In the genomic region with DNA sequence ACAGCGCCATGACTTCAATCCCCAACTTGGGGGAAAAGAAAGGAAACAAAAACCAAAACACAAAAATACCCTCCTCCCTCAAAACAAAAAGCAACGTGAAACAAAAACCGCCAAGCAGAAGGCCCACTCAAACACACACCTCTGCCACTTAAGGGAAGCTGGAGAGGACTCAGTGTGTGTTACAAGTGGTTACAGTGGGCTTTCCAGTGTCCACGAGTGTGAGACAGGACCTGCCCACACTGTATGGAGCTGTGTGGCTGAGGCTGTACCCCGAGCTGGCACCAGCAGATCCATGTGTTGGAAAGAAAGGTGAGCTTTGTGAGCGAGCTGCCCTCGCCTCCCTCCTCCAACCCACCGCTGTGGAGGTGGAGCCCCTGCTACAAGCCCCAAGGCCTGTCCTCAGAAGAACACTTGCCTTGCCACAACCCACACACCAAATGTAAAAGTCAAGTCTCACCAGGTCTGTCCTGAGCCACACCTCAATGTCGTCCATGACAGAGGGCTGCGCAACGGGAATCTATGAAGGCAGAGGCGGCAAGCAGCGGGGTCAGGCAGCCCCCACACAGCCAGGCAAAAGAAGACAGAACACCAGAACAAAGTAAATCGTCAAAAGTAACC, we compare ENCODE assay signal across 8 mouse cellular contexts. TPM values are rescaled to one million over a fixed set of nuclear protein-coding genes. Genes with fewer than 3 reads are reported as not detected.
DNase-seq lines count a peak whose midpoint lies in the region; ATAC-seq lines count a peak whose summit lies in the region.
"Had no signal": no experiment of that assay in that cellular context is flagged by ENCODE, and none has a peak within 500 bp of the region (broad histone marks: within the 10 kb centered on the region; RNA-seq: fewer than 3 reads in every experiment).

No protein-coding gene starts in this region.

- no peak for DNase-seq in heart, postnatal 36 days
- DNase-seq in midbrain, embryonic 10.5 days (ENCODE audit: low spot score), result no peak
- DNase-seq in midbrain, embryonic 14.5 days, result no peak
- peak; percentile 72 for DNase-seq in thymus, postnatal 4 days
- no peak for DNase-seq in cerebellum, adult 18-20 months

- H3K36me3 ChIP-seq in heart, embryonic 15.5 days, result peaks cover 10% of the 10 kb centered on the region; the same call in 1 of the 2 replicates
- no peaks in the 10 kb centered on the region; the same call in 1 of the 2 replicates for H3K36me3 ChIP-seq in midbrain, embryonic 10.5 days
- peaks cover 32% of the 10 kb centered on the region for H3K36me3 ChIP-seq in midbrain, embryonic 14.5 days (ENCODE audit: control insufficient read depth, insufficient read depth, low read length)
- H3K36me3 ChIP-seq in limb, embryonic 12.5 days, result peaks cover 25% of the 10 kb centered on the region; the same call in 1 of the 2 replicates

- 66% methylated on average over 14 of the region's 14 CpGs for WGBS in heart, embryonic 15.5 days
- 78% methylated on average over 14 of the region's 14 CpGs for WGBS in midbrain, embryonic 10.5 days
- WGBS in midbrain, embryonic 14.5 days, result 81% methylated on average over 14 of the region's 14 CpGs
- WGBS in limb, embryonic 12.5 days, result 78% methylated on average over 14 of the region's 14 CpGs

- no peaks in the 10 kb centered on the region for H3K9me3 ChIP-seq in heart, embryonic 15.5 days (replicated peaks)
- H3K9me3 ChIP-seq in midbrain, embryonic 10.5 days (replicated peaks), result no peaks in the 10 kb centered on the region
- no peaks in the 10 kb centered on the region for H3K9me3 ChIP-seq in midbrain, embryonic 14.5 days (ENCODE audit: control insufficient read depth, low read length)
- H3K9me3 ChIP-seq in limb, embryonic 12.5 days, result no peaks in the 10 kb centered on the region

- H3K27ac ChIP-seq in heart, embryonic 15.5 days, result peak overlapping the region; percentile 82
- H3K27ac ChIP-seq in midbrain, embryonic 10.5 days (replicated peaks), result peak overlapping the region; percentile 53
- H3K27ac ChIP-seq in midbrain, embryonic 14.5 days (replicated peaks; ENCODE audit: low read depth, low read length), result no peak overlapping the region
- H3K27ac ChIP-seq in limb, embryonic 12.5 days, result peak overlapping the region; percentile 64; the same call in 1 of the 2 replicates
- H3K27ac ChIP-seq: liver, embryonic 14.5 days had no signal

- no peak overlapping the region for H3K9ac ChIP-seq in heart, embryonic 15.5 days
- no peak overlapping the region for H3K9ac ChIP-seq in midbrain, embryonic 14.5 days (replicated peaks; ENCODE audit: low read length)
- H3K9ac ChIP-seq in limb, embryonic 12.5 days (replicated peaks), result no peak overlapping the region
- H3K9ac ChIP-seq: liver, embryonic 14.5 days had no signal

- no peak overlapping the region for H3K4me3 ChIP-seq in heart, embryonic 15.5 days
- H3K4me3 ChIP-seq in midbrain, embryonic 10.5 days, result no peak overlapping the region
- H3K4me3 ChIP-seq in midbrain, embryonic 14.5 days (replicated peaks; ENCODE audit: low read depth, low read length), result no peak overlapping the region
- no peak overlapping the region for H3K4me3 ChIP-seq in limb, embryonic 12.5 days (replicated peaks)

- H3K27me3 ChIP-seq in heart, embryonic 15.5 days, result no peaks in the 10 kb centered on the region
- H3K27me3 ChIP-seq in midbrain, embryonic 10.5 days (ENCODE audit: low read depth, poor library complexity, severe bottlenecking), result no peaks in the 10 kb centered on the region
- no peaks in the 10 kb centered on the region for H3K27me3 ChIP-seq in midbrain, embryonic 14.5 days (ENCODE audit: control insufficient read depth, insufficient read depth, low read length)
- H3K27me3 ChIP-seq in limb, embryonic 12.5 days, result no peaks in the 10 kb centered on the region

- peak overlapping the region; percentile 28; the same call in 1 of the 2 replicates for H3K4me2 ChIP-seq in heart, embryonic 15.5 days
- no peak overlapping the region for H3K4me2 ChIP-seq in midbrain, embryonic 14.5 days (ENCODE audit: low read length)
- no peak overlapping the region for H3K4me2 ChIP-seq in limb, embryonic 12.5 days

- intact Hi-C loops in heart, postnatal 36 days (cut with DNase I), result no loop called here

- H3K4me1 ChIP-seq in heart, embryonic 15.5 days (replicated peaks), result peaks cover 46% of the 10 kb centered on the region
- peaks cover 31% of the 10 kb centered on the region for H3K4me1 ChIP-seq in midbrain, embryonic 10.5 days
- H3K4me1 ChIP-seq in midbrain, embryonic 14.5 days (ENCODE audit: control insufficient read depth, insufficient read depth, low read length), result no peaks in the 10 kb centered on the region
- H3K4me1 ChIP-seq in limb, embryonic 12.5 days (replicated peaks), result peaks cover 30% of the 10 kb centered on the region

- ATAC-seq in heart, embryonic 15.5 days (replicated peaks; ENCODE audit: insufficient number of reproducible peaks, insufficient read depth, low FRiP score, low read depth), result no peak
- ATAC-seq in midbrain, embryonic 14.5 days (ENCODE audit: low FRiP score, low TSS enrichment), result no peak
- ATAC-seq in limb, embryonic 12.5 days (ENCODE audit: insufficient number of reproducible peaks, insufficient read depth, low FRiP score, low TSS enrichment, low read depth), result no peak

RNA-seq across cellular contexts. Expression of a gene that starts 10.2 kb away (rescaled TPM):
- polyA plus RNA-seq in heart, embryonic 15.5 days (2015; fragmentation: Nextera tagmentation; extraction: Ambion mirVana), result 36.5 and 61.1 TPM in 2 replicates
- 10 to 100 TPM; 28.9 to 39.5 TPM for total RNA-seq in heart, postnatal 36 days (2021)
- 47.0 and 51.0 TPM in 2 replicates for polyA plus RNA-seq in midbrain, embryonic 10.5 days (2016; fragmentation: Nextera tagmentation; extraction: Ambion mirVana)
- 34.5 and 35.2 TPM in 2 replicates for polyA plus RNA-seq in midbrain, embryonic 14.5 days (2014; fragmentation: Nextera tagmentation; extraction: Ambion mirVana)
- 54.1 and 61.2 TPM in 2 replicates for polyA plus RNA-seq in limb, embryonic 12.5 days (2016; fragmentation: Nextera tagmentation; extraction: Ambion mirVana)
